Mouse (Mus musculus) gastrocnemius, postnatal 14 days (tissue): ENCODE results near the gene Kptn. TPM values are rescaled to one million over a fixed set of nuclear protein-coding genes. Genes with fewer than 3 reads are reported as not detected.

Experiments
- DNase-seq: peaks from one replicate; pipeline ENCODE4 v3.0.0; 2021; ENCODE audit warnings: mixed read lengths
- intact Hi-C: fragments of 180-260 bp; cut with DNase I; formaldehyde crosslinking; loops from one replicate; pipeline ENCODE4 v1.15.1; 2025; ENCODE audit warnings: low total_unique reads
- total RNA-seq, 2 experiments: library from RNA; stranded (reverse); gene quantifications; 2 replicates each; pipeline ENCODE4 v1.2.3; 2021

Gene Kptn
- total RNA-seq, 2 experiments from 2014 or later: 12.2 to 14.4 TPM

GRCm38 (mm10) chr7:16153522-16153921 is 33.8 kb downstream of the Kptn start:
- DNase-seq: no peak

GRCm38 (mm10) chr7:16155132-16155872 is 35.6 kb downstream of the Kptn start:
- intact Hi-C loops: loop anchor here (5.0 kb wide), 1 partner anchor 98 kb away; no protein-coding TSS in a partner anchor
- DNase-seq: no peak

More at GRCm38 (mm10) chr7:16153522-16153921, 33.8 kb downstream of the Kptn start:
- intact Hi-C loops: no loop called here

- intact Hi-C loops: loop anchor here (5.0 kb wide), 1 partner anchor 99 kb away; no protein-coding TSS in a partner anchor
- no peak for DNase-seq
These were observed 36.5 kb downstream of the Kptn start for GRCm38 (mm10) chr7:16156105-16156714.

GRCm38 (mm10) chr7:16158735-16159134 is 39.0 kb downstream of the Kptn start:
- no peak for DNase-seq

GRCm38 (mm10) chr7:16160702-16161101 is 41.0 kb downstream of the Kptn start:
- intact Hi-C loops: no loop called here
- no peak for DNase-seq

More at GRCm38 (mm10) chr7:16158735-16159134, 39.0 kb downstream of the Kptn start:
- intact Hi-C loops: loop anchor here (5.0 kb wide), 1 partner anchor 101 kb away; no protein-coding TSS in a partner anchor

GRCm38 (mm10) chr7:16161302-16161701 is 41.6 kb downstream of the Kptn start:
- intact Hi-C loops: no loop called here
- no peak for DNase-seq

GRCm38 (mm10) chr7:16162036-16162435 is 42.3 kb downstream of the Kptn start:
- intact Hi-C loops: no loop called here
- DNase-seq: no peak

GRCm38 (mm10) chr7:16172141-16172581 is 52.5 kb downstream of the Kptn start:
- DNase-seq: no peak
- intact Hi-C loops: loop anchor here (5.0 kb wide), 1 partner anchor 80 kb away; no protein-coding TSS in a partner anchor

GRCm38 (mm10) chr7:16172586-16173140 is 53.0 kb downstream of the Kptn start:
- intact Hi-C loops: loop anchor here (5.0 kb wide), 1 partner anchor 80 kb away; no protein-coding TSS in a partner anchor

GRCm38 (mm10) chr7:16173146-16173545 is 53.5 kb downstream of the Kptn start:
- intact Hi-C loops: loop anchor here (5.0 kb wide), 1 partner anchor 81 kb away; no protein-coding TSS in a partner anchor
- no peak for DNase-seq

More at GRCm38 (mm10) chr7:16172586-16173140, 53.0 kb downstream of the Kptn start:
- no peak for DNase-seq

- DNase-seq: peak; percentile 61
- intact Hi-C loops: loop anchor here (5.0 kb wide), 1 partner anchor 83 kb away; no protein-coding TSS in a partner anchor
These were observed 55.2 kb downstream of the Kptn start, which contains the start of gene Meis3 for GRCm38 (mm10) chr7:16174597-16175541. Gene Meis3 (plus strand): TSS chr7:16175090.

GRCm38 (mm10) chr7:16175542-16175931 is 55.8 kb downstream of the Kptn start:
- no peak for DNase-seq
- intact Hi-C loops: no loop called here

Other genes starting within 250 kb of the Kptn start
- gene Crx, start 239.9 kb upstream of the Kptn start, total RNA-seq: not detected
- not detected for gene Crxos, start 237.3 kb upstream of the Kptn start, total RNA-seq
- gene Selenow, start 197.5 kb upstream of the Kptn start, total RNA-seq: 100 to 1,000 TPM; 759 to 773 TPM
- gene Nop53, start 173.8 kb upstream of the Kptn start, total RNA-seq: 100 to 1,000 TPM; 121 to 127 TPM
- 100 to 1,000 TPM in 1 of 2 experiments, 10 to 100 TPM in 1; 91.3 to 101 TPM for gene Ehd2, start 152.3 kb upstream of the Kptn start, total RNA-seq
- gene Bicra, start 72.0 kb upstream of the Kptn start, total RNA-seq: 1 to 10 TPM; 7.9 to 8.8 TPM
- not detected for gene Zfp541, start 58.1 kb upstream of the Kptn start, total RNA-seq
- 100 to 1,000 TPM; 102 to 107 TPM for gene Napa, start 21.4 kb upstream of the Kptn start, total RNA-seq
- under 1 TPM; 0.24 to 0.25 TPM for gene Slc8a2, start 9.9 kb downstream of the Kptn start, total RNA-seq
- 1 to 10 TPM; 2.5 to 3.1 TPM for gene Meis3, start 55.2 kb downstream of the Kptn start, total RNA-seq
- 1 to 10 TPM; 4.2 to 4.6 TPM for gene Dhx34, start 102.1 kb downstream of the Kptn start, total RNA-seq
- under 1 TPM; 0.20 to 0.27 TPM for gene C5ar2, start 124.3 kb downstream of the Kptn start, total RNA-seq
- 1 to 10 TPM; 2.6 to 3.1 TPM for gene C5ar1, start 139.6 kb downstream of the Kptn start, total RNA-seq
- gene Inafm1, start 153.7 kb downstream of the Kptn start, total RNA-seq: 10 to 100 TPM; 11.1 to 12.4 TPM
- 10 to 100 TPM; 30.1 to 32.8 TPM for gene Ccdc9, start 166.9 kb downstream of the Kptn start, total RNA-seq
- 1 to 10 TPM; 3.6 to 5.1 TPM for gene Bbc3, start 188.5 kb downstream of the Kptn start, total RNA-seq